Mouse (Mus musculus) 3134 (cell line): ENCODE data around the gene A130010J15Rik.

Experiments
- DNase-seq: peaks from one replicate; pipeline ENCODE4 v3.0.0-alpha.2; 2011; ENCODE audit warnings: low spot score; ENCODE audit not compliant: insufficient read length; ENCODE audit errors: extremely low read depth

The A130010J15Rik gene

GRCm38 (mm10) chr1:193167746-193168145 is at the start of gene A130010J15Rik:
Gene A130010J15Rik, plus strand, starts transcription at chr1:193168046.
- DNase-seq: no peak

GRCm38 (mm10) chr1:193122793-193123192 is 45.1 kb upstream of the A130010J15Rik start:
- no peak for DNase-seq

- no peak for DNase-seq
Observed at GRCm38 (mm10) chr1:193123290-193123689, 44.6 kb upstream of the A130010J15Rik start.

- peak; percentile 30 for DNase-seq
Observed at GRCm38 (mm10) chr1:193125835-193126234, 42.0 kb upstream of the A130010J15Rik start.

- DNase-seq: no peak
Observed at GRCm38 (mm10) chr1:193128055-193128454, 39.8 kb upstream of the A130010J15Rik start.

- no peak for DNase-seq
Observed at GRCm38 (mm10) chr1:193129321-193129720, 38.5 kb upstream of the A130010J15Rik start.

GRCm38 (mm10) chr1:193129786-193130455 is 37.9 kb upstream of the A130010J15Rik start, which contains the start of gene Diexf:
Gene Diexf, minus strand, starts transcription at chr1:193130272.
- peak; percentile 92 for DNase-seq

- no peak for DNase-seq
Observed at GRCm38 (mm10) chr1:193130456-193130825, 37.4 kb upstream of the A130010J15Rik start.

GRCm38 (mm10) chr1:193130839-193131238 is 37.0 kb upstream of the A130010J15Rik start:
- no peak for DNase-seq

GRCm38 (mm10) chr1:193131311-193131948 is 36.4 kb upstream of the A130010J15Rik start:
- DNase-seq: no peak

GRCm38 (mm10) chr1:193132385-193132784 is 35.5 kb upstream of the A130010J15Rik start:
- DNase-seq: no peak

- no peak for DNase-seq
Observed at GRCm38 (mm10) chr1:193133726-193134125, 34.1 kb upstream of the A130010J15Rik start.

- no peak for DNase-seq
Observed at GRCm38 (mm10) chr1:193138087-193138486, 29.8 kb upstream of the A130010J15Rik start.

GRCm38 (mm10) chr1:193138669-193139068 is 29.2 kb upstream of the A130010J15Rik start:
- no peak for DNase-seq

- no peak for DNase-seq
Observed at GRCm38 (mm10) chr1:193141118-193141517, 26.7 kb upstream of the A130010J15Rik start.

- no peak for DNase-seq
Observed at GRCm38 (mm10) chr1:193142517-193143062, 25.3 kb upstream of the A130010J15Rik start.

GRCm38 (mm10) chr1:193144516-193144915 is 23.3 kb upstream of the A130010J15Rik start:
- DNase-seq: no peak

GRCm38 (mm10) chr1:193145101-193145500 is 22.7 kb upstream of the A130010J15Rik start:
- no peak for DNase-seq

- no peak for DNase-seq
Observed at GRCm38 (mm10) chr1:193146416-193146815, 21.4 kb upstream of the A130010J15Rik start.

- DNase-seq: no peak
Observed at GRCm38 (mm10) chr1:193149231-193149630, 18.6 kb upstream of the A130010J15Rik start.

- no peak for DNase-seq
Observed at GRCm38 (mm10) chr1:193151134-193151533, 16.7 kb upstream of the A130010J15Rik start.

- DNase-seq: no peak
Observed at GRCm38 (mm10) chr1:193152872-193153271, 15.0 kb upstream of the A130010J15Rik start, which contains the start of gene Irf6. Gene Irf6, plus strand, starts transcription at chr1:193153111.
